Mouse (Mus musculus) midbrain, embryonic 15.5 days (tissue): Measurements from ENCODE around the gene Kctd11. TPM values are rescaled to one million over a fixed set of nuclear protein-coding genes. Genes with fewer than 3 reads are reported as not detected.

Experiments
- ATAC-seq: fragments of 200-750 bp; cut with Nextera tagmentation; replicated peaks from 2 replicates; pipeline ENCODE4 v1.8.0; 2017; ENCODE audit warnings: moderate TSS enrichment
- H3K27ac ChIP-seq: fragments of 300-500 bp; sonication (generic); 2 replicates; pipeline ENCODE4 v1.5.1; 2015; ENCODE audit warnings: mild to moderate bottlenecking, inconsistent platforms
- H3K27me3 ChIP-seq: fragments of 300-500 bp; sonication (generic); replicated peaks from 2 replicates; pipeline ENCODE4 v1.6.1; 2015; ENCODE audit warnings: inconsistent platforms
- H3K36me3 ChIP-seq: fragments of 300-500 bp; sonication (generic); replicated peaks from 2 replicates; pipeline ENCODE4 v1.6.1; 2015; ENCODE audit warnings: inconsistent platforms
- H3K4me1 ChIP-seq: fragments of 300-500 bp; sonication (generic); 2 replicates; pipeline ENCODE4 v1.6.1; 2015; ENCODE audit warnings: inconsistent platforms
- H3K4me2 ChIP-seq: fragments of 300-500 bp; sonication (generic); 2 replicates; pipeline ENCODE4 v1.6.1; 2015; ENCODE audit warnings: inconsistent platforms, mild to moderate bottlenecking, moderate library complexity
- H3K4me3 ChIP-seq: fragments of 300-500 bp; sonication (generic); 2 replicates; pipeline ENCODE4 v1.5.1; 2015; ENCODE audit warnings: mild to moderate bottlenecking, inconsistent platforms
- H3K9ac ChIP-seq: fragments of 300-500 bp; sonication (generic); 2 replicates; pipeline ENCODE4 v1.6.1; 2015; ENCODE audit warnings: mild to moderate bottlenecking, inconsistent platforms
- H3K9me3 ChIP-seq: fragments of 300-500 bp; sonication (generic); 2 replicates; pipeline ENCODE4 v1.6.1; 2016; ENCODE audit warnings: inconsistent platforms
- WGBS: fragments of 180-500 bp; shearing (Covaris S2); methylation state at CpG from one replicate; pipeline ENCODE4 v1.1.7; 2015; ENCODE audit warnings: mixed read lengths; 5-methylcytosine and 5-hydroxymethylcytosine counted together
- microRNA-seq: library from miRNA; unstranded; fragments of <30 nt; microRNA quantifications from one replicate; pipeline ENCODE4, GENCODE M21; 2016
- polyA plus RNA-seq: library from polyadenylated mRNA; unstranded; fragments of >200 nt; fragmentation: Nextera tagmentation; extraction: Ambion mirVana; gene quantifications from 2 replicates; pipeline ENCODE4 v1.2.1, GENCODE M21; 2015

The Kctd11 gene
- polyA plus RNA-seq, 1 experiment from 2014 or later, result 1.7 TPM

GRCm38 (mm10) chr11:69835326-69835965 is 45.8 kb downstream of the Kctd11 start:
- Histone ChIP-seq H3K9me3 (no peaks in the 10 kb centered on the region), H3K27ac (peak overlapping the region; percentile 97), H3K36me3 (peaks cover 3% of the 10 kb centered on the region; the same call in 1 of the 2 replicates), H3K9ac (peak overlapping the region; percentile 98), H3K4me3 (peak overlapping the region; percentile 89), H3K27me3 (no peaks in the 10 kb centered on the region), H3K4me2 (peak overlapping the region; percentile 96), H3K4me1 (peaks cover 46% of the 10 kb centered on the region)
- ATAC-seq, result no peak
- WGBS, result 3% methylated on average over 9 of the region's 9 CpGs

GRCm38 (mm10) chr11:69834001-69834549 is 47.1 kb downstream of the Kctd11 start:
- H3K4me2 ChIP-seq, result peak overlapping the region; percentile 96
- no peaks in the 10 kb centered on the region for H3K27me3 ChIP-seq
- 6% methylated on average over 47 of the region's 48 CpGs for WGBS
- no peak for ATAC-seq
- H3K36me3 ChIP-seq, result peaks cover 3% of the 10 kb centered on the region; the same call in 1 of the 2 replicates
- H3K4me1 ChIP-seq, result peaks cover 42% of the 10 kb centered on the region
- H3K27ac ChIP-seq, result peak overlapping the region; percentile 97
- peak overlapping the region; percentile 98 for H3K9ac ChIP-seq
- H3K9me3 ChIP-seq, result no peaks in the 10 kb centered on the region
- H3K4me3 ChIP-seq, result peak overlapping the region; percentile 89

GRCm38 (mm10) chr11:69833554-69833953 is 47.7 kb downstream of the Kctd11 start:
- H3K4me2 ChIP-seq, result peak overlapping the region; percentile 96
- H3K27me3 ChIP-seq, result no peaks in the 10 kb centered on the region
- H3K4me3 ChIP-seq, result peak overlapping the region; percentile 89
- H3K27ac ChIP-seq, result peak overlapping the region; percentile 97; the same call in 1 of the 2 replicates
- no peak for ATAC-seq
- H3K9ac ChIP-seq, result peak overlapping the region; percentile 98
- H3K9me3 ChIP-seq, result no peaks in the 10 kb centered on the region
- H3K4me1 ChIP-seq, result peaks cover 40% of the 10 kb centered on the region
- H3K36me3 ChIP-seq, result peaks cover 3% of the 10 kb centered on the region; the same call in 1 of the 2 replicates
- WGBS, result 63% methylated on average over 8 of the region's 8 CpGs

- 63% methylated on average over 5 of the region's 5 CpGs for WGBS
- Histone ChIP-seq H3K36me3 (peaks cover 31% of the 10 kb centered on the region), H3K27ac (no peak overlapping the region), H3K4me2 (no peak overlapping the region), H3K9me3 (no peaks in the 10 kb centered on the region), H3K9ac (no peak overlapping the region), H3K27me3 (no peaks in the 10 kb centered on the region), H3K4me3 (no peak overlapping the region), H3K4me1 (peaks cover 16% of the 10 kb centered on the region)
- ATAC-seq, result no peak
Measured at GRCm38 (mm10) chr11:69828832-69829231, 52.4 kb downstream of the Kctd11 start.

Small RNA genes lying within 50 kb of the gene (microRNA-seq; reads per million reads assigned to microRNA genes)
- gene Mir6924, result not detected

Other genes starting within 250 kb of the Kctd11 start
- 40.6 and 47.0 TPM in 2 replicates for gene Fxr2, start 248.4 kb downstream of the Kctd11 start, polyA plus RNA-seq
- gene Sox15, start 226.1 kb downstream of the Kctd11 start, polyA plus RNA-seq, result 0.20 TPM in 1 of 2 replicates, not detected in the other
- 99.9 and 108 TPM in 2 replicates for gene Mpdu1, start 218.8 kb downstream of the Kctd11 start, polyA plus RNA-seq
- 9.4 and 10.4 TPM in 2 replicates for gene Cd68, start 215.3 kb downstream of the Kctd11 start, polyA plus RNA-seq
- gene Eif4a1, start 209.0 kb downstream of the Kctd11 start, polyA plus RNA-seq, result 460 and 473 TPM in 2 replicates
- 116 and 122 TPM in 2 replicates for gene Senp3, start 199.3 kb downstream of the Kctd11 start, polyA plus RNA-seq
- gene Tnfsf13, start 195.6 kb downstream of the Kctd11 start, polyA plus RNA-seq, result 0.37 and 0.68 TPM in 2 replicates
- 2.0 and 2.4 TPM in 2 replicates for gene Tnfsf12, start 185.6 kb downstream of the Kctd11 start, polyA plus RNA-seq
- gene Tnfsfm13, start 185.3 kb downstream of the Kctd11 start, polyA plus RNA-seq, result 1.2 and 1.8 TPM in 2 replicates
- gene Polr2a, start 122.8 kb downstream of the Kctd11 start, polyA plus RNA-seq, result 15.9 and 17.4 TPM in 2 replicates
- 0.17 and 0.26 TPM in 2 replicates for gene Slc35g3, start 119.4 kb downstream of the Kctd11 start, polyA plus RNA-seq
- gene Zbtb4, start 115.5 kb downstream of the Kctd11 start, polyA plus RNA-seq, result 4.1 and 4.3 TPM in 2 replicates
- gene Chrnb1, start 85.5 kb downstream of the Kctd11 start, polyA plus RNA-seq, result 0.98 and 1.2 TPM in 2 replicates
- 3.7 and 4.5 TPM in 2 replicates for gene Fgf11, start 79.5 kb downstream of the Kctd11 start, polyA plus RNA-seq
- 0.74 and 0.86 TPM in 2 replicates for gene Tmem102, start 75.8 kb downstream of the Kctd11 start, polyA plus RNA-seq
- not detected in 2 replicates for gene Gm39566, start 66.1 kb downstream of the Kctd11 start, polyA plus RNA-seq
- gene Spem2, start 62.9 kb downstream of the Kctd11 start, polyA plus RNA-seq, result not detected in 2 replicates
- gene Spem1, start 59.2 kb downstream of the Kctd11 start, polyA plus RNA-seq, result 0.55 and 0.65 TPM in 2 replicates
- 24.0 and 24.2 TPM in 2 replicates for gene Nlgn2, start 43.6 kb downstream of the Kctd11 start, polyA plus RNA-seq
- 318 and 320 TPM in 2 replicates for gene Tmem256, start 42.9 kb downstream of the Kctd11 start, polyA plus RNA-seq
- gene Plscr3, start 35.0 kb downstream of the Kctd11 start, polyA plus RNA-seq, result 52.3 and 53.5 TPM in 2 replicates
- gene Tnk1, start 22.7 kb downstream of the Kctd11 start, polyA plus RNA-seq, result 0.10 and 0.28 TPM in 2 replicates
- gene Tmem95, start 3.4 kb downstream of the Kctd11 start, polyA plus RNA-seq, result not detected in 2 replicates
- 0.46 and 0.52 TPM in 2 replicates for gene Acap1, start 14.1 kb upstream of the Kctd11 start, polyA plus RNA-seq
- 11.1 and 11.8 TPM in 2 replicates for gene 2810408A11Rik, start 19.6 kb upstream of the Kctd11 start, polyA plus RNA-seq
- 23.2 and 24.2 TPM in 2 replicates for gene Neurl4, start 19.7 kb upstream of the Kctd11 start, polyA plus RNA-seq
- gene Gps2, start 32.5 kb upstream of the Kctd11 start, polyA plus RNA-seq, result 77.6 and 86.6 TPM in 2 replicates
- gene Eif5a, start 40.6 kb upstream of the Kctd11 start, polyA plus RNA-seq, result 1,022 and 1,040 TPM in 2 replicates
- 5.6 and 6.4 TPM in 2 replicates for gene Ybx2, start 54.4 kb upstream of the Kctd11 start, polyA plus RNA-seq
- 3.3 TPM in 2 replicates for gene Slc2a4, start 66.8 kb upstream of the Kctd11 start, polyA plus RNA-seq
- gene Cldn7, start 83.4 kb upstream of the Kctd11 start, polyA plus RNA-seq, result 0.58 and 0.59 TPM in 2 replicates
- 22.5 and 25.4 TPM in 2 replicates for gene Ctdnep1, start 99.8 kb upstream of the Kctd11 start, polyA plus RNA-seq
- 162 and 177 TPM in 2 replicates for gene Elp5, start 101.1 kb upstream of the Kctd11 start, polyA plus RNA-seq
- gene Gabarap, start 109.7 kb upstream of the Kctd11 start, polyA plus RNA-seq, result 495 and 507 TPM in 2 replicates
- 57.1 and 58.8 TPM in 2 replicates for gene Phf23, start 114.4 kb upstream of the Kctd11 start, polyA plus RNA-seq
- 30.4 and 31.0 TPM in 2 replicates for gene Dvl2, start 119.2 kb upstream of the Kctd11 start, polyA plus RNA-seq
- 57.2 and 57.6 TPM in 2 replicates for gene Acadvl, start 134.0 kb upstream of the Kctd11 start, polyA plus RNA-seq
- gene Dlg4, start 135.5 kb upstream of the Kctd11 start, polyA plus RNA-seq, result 27.8 and 30.4 TPM in 2 replicates
- 3.7 and 3.8 TPM in 2 replicates for gene Asgr1, start 172.7 kb upstream of the Kctd11 start, polyA plus RNA-seq
- gene Asgr2, start 211.2 kb upstream of the Kctd11 start, polyA plus RNA-seq, result not detected in 2 replicates
- gene Mgl2, start 248.9 kb upstream of the Kctd11 start, polyA plus RNA-seq, result 1.2 and 1.5 TPM in 2 replicates